Mouse (Mus musculus) liver, embryonic 14.5 days (tissue): Measurements from ENCODE around the gene Vps26a.

Experiments used
- CTCF ChIP-seq: IDR thresholded peaks from 2 replicates; pipeline ENCODE4 v1.5.1; 2016; ENCODE audit warnings: antibody characterized with exemption, low read depth, control low read depth
- EP300 ChIP-seq: IDR thresholded peaks from 2 replicates; pipeline ENCODE4 v1.6.1; 2016; ENCODE audit warnings: antibody characterized with exemption, low read depth

DNA sequence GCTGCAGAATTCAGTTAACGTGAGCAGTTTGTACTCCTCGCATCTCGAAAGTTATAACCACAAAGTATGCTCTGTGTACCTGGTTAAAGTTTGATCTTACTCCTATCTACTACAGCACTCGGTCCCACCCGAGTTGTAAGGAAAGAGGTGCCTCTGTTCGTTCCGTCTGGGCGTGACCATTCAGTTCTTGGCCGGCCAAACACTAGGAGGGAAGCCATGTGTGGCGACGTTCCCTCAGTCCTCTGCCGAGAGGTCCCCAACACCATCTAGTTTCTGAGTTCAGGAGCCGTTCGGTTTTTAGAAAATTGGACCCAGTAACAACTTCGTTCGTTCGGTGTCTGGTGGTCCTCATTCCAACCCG lies 36.3 kb downstream of the Vps26a start:
- TF ChIP-seq CTCF, result no peak
- no peak for TF ChIP-seq EP300
